Mouse (Mus musculus): ENCODE results near the gene Sh2d3c. TPM values are rescaled to one million over a fixed set of nuclear protein-coding genes. Genes with fewer than 3 reads are reported as not detected.

Sh2d3c gene
- polyA plus RNA-seq, 1 experiment = 0.52 TPM

DNA sequence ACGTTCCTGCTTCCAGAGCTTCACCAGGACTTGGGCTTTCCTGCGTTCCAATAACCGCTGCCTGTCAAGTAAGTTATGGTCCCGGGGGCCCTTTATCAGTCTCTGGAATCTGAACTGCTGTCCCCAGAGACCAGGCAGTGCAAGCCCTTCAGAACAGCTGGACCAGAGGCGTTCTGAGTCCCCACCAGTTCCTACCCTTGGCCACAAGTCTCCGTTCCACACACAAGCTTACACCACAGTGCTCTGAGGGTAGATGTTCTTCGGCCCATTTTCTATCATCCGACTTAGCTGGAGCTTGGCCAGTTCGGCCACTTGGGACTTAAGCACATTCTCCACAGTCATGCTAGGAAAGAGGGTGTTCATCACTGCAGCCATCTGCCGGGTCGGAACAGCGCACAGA lies 46.4 kb downstream of the Sh2d3c start:
- TF ChIP-seq MYOG (IDR thresholded peaks at IDR 0.05; ENCODE audit: control insufficient read depth in 1 of 3, insufficient read depth in 1 of 3, insufficient read length in 2 of 3, low read depth in 2 of 3) (no peak), POLR2AphosphoS2 (IDR thresholded peaks at IDR 0.05; ENCODE audit: insufficient read length, low read depth) (no peak), REST (IDR thresholded peaks at IDR 0.05; ENCODE audit: insufficient read depth, insufficient read length) (no peak), E2F4 (IDR thresholded peaks at IDR 0.05; ENCODE audit: insufficient read depth) (no peak), USF1 (IDR thresholded peaks at IDR 0.05; ENCODE audit: low read depth) (no peak), MYOD1 (IDR thresholded peaks at IDR 0.05; ENCODE audit: control insufficient read depth in 1 of 3, insufficient read length in 2 of 3, low read depth in 2 of 3) (no peak), SRF (IDR thresholded peaks at IDR 0.05; ENCODE audit: control insufficient read depth, insufficient read length, low read depth) (no peak), TCF12 (IDR thresholded peaks at IDR 0.05; ENCODE audit: insufficient read depth, poor library complexity, severe bottlenecking) (no peak), CEBPB (IDR thresholded peaks at IDR 0.05; ENCODE audit: insufficient read depth, poor library complexity, severe bottlenecking) (no peak), TCF3 (IDR thresholded peaks at IDR 0.05; ENCODE audit: insufficient read length, low read depth) (no peak)
- Histone ChIP-seq H3K4me2 (ENCODE audit: low read depth) (no peak overlapping the region), H3ac (ENCODE audit: control insufficient read depth, insufficient read length) (no peak overlapping the region), H3K27me3 (ENCODE audit: control insufficient read depth, insufficient read depth, insufficient read length) (no peaks in the 10 kb centered on the region), H3K4me3 (no peak overlapping the region), H3K79me2 (ENCODE audit: control insufficient read depth, insufficient read depth) (no peaks in the 10 kb centered on the region), H3K36me3 (ENCODE audit: control insufficient read depth, insufficient read depth) (no peaks in the 10 kb centered on the region)

DNA sequence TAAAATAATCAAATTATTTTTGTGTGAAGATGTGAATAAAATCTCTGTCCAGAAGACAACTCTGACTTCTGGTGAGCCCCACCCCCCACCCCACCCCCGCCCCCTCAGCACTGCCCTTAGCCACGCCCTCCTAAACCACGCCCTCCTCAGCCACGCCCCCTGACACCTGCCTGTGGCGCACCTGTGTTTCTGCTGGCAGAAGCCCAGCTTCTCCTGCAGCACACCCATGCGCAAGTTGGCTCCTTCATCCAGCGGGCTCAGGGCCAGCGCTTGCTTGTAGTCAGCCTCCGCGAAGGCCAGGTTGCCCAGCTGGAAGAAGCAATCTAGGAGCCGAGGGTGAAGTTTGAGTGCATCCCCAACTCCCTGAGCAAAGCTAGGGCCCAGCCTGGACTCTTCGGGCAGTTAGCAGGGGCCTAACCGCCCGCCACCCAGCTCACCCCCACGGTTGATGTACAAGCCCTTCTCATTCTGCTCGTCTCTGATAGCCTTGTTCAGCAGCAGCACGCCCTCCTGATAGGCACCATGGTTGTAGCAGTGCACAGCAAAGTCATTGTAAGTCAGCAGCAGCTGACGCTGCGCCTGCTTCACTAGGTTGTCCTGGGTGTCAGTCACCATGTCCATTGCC lies 47.9 kb downstream of the Sh2d3c start:
- Histone ChIP-seq H3K79me2 (ENCODE audit: control insufficient read depth, insufficient read depth) (no peaks in the 10 kb centered on the region), H3K27me3 (ENCODE audit: control insufficient read depth, insufficient read depth, insufficient read length) (no peaks in the 10 kb centered on the region), H3K4me3 (no peak overlapping the region), H3K36me3 (ENCODE audit: control insufficient read depth, insufficient read depth) (no peaks in the 10 kb centered on the region), H3K4me2 (ENCODE audit: low read depth) (no peak overlapping the region), H3ac (ENCODE audit: control insufficient read depth, insufficient read length) (no peak overlapping the region)
- TF ChIP-seq MAX (IDR thresholded peaks at IDR 0.05; ENCODE audit: low read depth) = no peak
- TF ChIP-seq POLR2A (IDR thresholded peaks at IDR 0.05; ENCODE audit: insufficient read length, low read depth) = no peak
- TF ChIP-seq USF1 (IDR thresholded peaks at IDR 0.05; ENCODE audit: low read depth) = no peak
- no peak for TF ChIP-seq TCF3 (IDR thresholded peaks at IDR 0.05; ENCODE audit: insufficient read length, low read depth)
- TF ChIP-seq MYOG (IDR thresholded peaks at IDR 0.05; ENCODE audit: control insufficient read depth in 1 of 3, insufficient read depth in 1 of 3, insufficient read length in 2 of 3, low read depth in 2 of 3) = no peak
- TF ChIP-seq REST (IDR thresholded peaks at IDR 0.05; ENCODE audit: insufficient read depth, insufficient read length) = no peak
- TF ChIP-seq MYOD1 (IDR thresholded peaks at IDR 0.05; ENCODE audit: control insufficient read depth in 1 of 3, insufficient read length in 2 of 3, low read depth in 2 of 3) = no peak
- TF ChIP-seq SRF (IDR thresholded peaks at IDR 0.05; ENCODE audit: control insufficient read depth, insufficient read length, low read depth) = no peak
- no peak for TF ChIP-seq E2F4 (IDR thresholded peaks at IDR 0.05; ENCODE audit: insufficient read depth)
- no peak for TF ChIP-seq POLR2AphosphoS2 (IDR thresholded peaks at IDR 0.05; ENCODE audit: insufficient read length, low read depth)
- no peak for TF ChIP-seq TCF12 (IDR thresholded peaks at IDR 0.05; ENCODE audit: insufficient read depth, poor library complexity, severe bottlenecking)
- TF ChIP-seq CEBPB (IDR thresholded peaks at IDR 0.05; ENCODE audit: insufficient read depth, poor library complexity, severe bottlenecking) = no peak

DNA sequence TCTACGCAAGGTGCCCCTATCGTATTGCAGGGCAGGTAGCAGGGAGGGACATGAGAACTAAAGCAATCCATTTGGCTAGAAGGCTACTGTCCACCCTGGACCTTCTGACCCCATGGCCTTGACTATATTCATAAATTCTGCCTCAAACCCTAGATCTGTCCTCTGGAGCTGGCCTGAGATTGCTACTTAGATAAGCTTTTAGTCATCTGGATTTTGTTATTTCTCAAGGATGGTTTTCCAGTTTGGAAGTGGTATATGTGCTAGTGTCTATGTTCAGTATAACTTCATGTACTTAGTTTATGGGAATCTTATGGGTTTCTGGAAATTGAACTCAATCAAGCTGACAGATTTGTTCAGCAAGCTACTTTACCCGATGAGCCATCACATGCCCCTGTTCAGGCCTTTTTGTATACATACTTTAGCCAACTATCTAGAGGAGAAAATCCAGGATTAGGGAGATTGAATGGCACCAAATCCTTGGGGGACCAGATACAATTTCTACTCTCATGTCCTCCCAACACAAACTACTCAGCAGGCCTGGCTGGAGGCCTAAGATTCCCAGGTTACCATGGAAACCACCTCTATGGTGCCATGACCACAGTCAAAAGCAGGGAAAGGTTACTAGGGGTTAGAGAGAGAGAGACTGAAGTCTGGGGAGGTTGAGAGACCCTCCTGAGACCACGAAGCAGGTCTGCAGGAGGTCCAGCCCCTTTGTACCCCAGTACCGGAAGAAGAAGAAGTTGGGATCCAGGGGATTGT lies 48.7 kb downstream of the Sh2d3c start:
- TF ChIP-seq MYOD1 (IDR thresholded peaks at IDR 0.05; ENCODE audit: control insufficient read depth in 1 of 3, insufficient read length in 2 of 3, low read depth in 2 of 3) (no peak), E2F4 (IDR thresholded peaks at IDR 0.05; ENCODE audit: insufficient read depth) (no peak), CEBPB (IDR thresholded peaks at IDR 0.05; ENCODE audit: insufficient read depth, poor library complexity, severe bottlenecking) (no peak), MAX (IDR thresholded peaks at IDR 0.05; ENCODE audit: low read depth) (no peak), SRF (IDR thresholded peaks at IDR 0.05; ENCODE audit: control insufficient read depth, insufficient read length, low read depth) (no peak), POLR2A (IDR thresholded peaks at IDR 0.05; ENCODE audit: insufficient read length, low read depth) (no peak), TCF3 (IDR thresholded peaks at IDR 0.05; ENCODE audit: insufficient read length, low read depth) (no peak), TCF12 (IDR thresholded peaks at IDR 0.05; ENCODE audit: insufficient read depth, poor library complexity, severe bottlenecking) (no peak), USF1 (IDR thresholded peaks at IDR 0.05; ENCODE audit: low read depth) (no peak)
- H3K79me2 ChIP-seq (ENCODE audit: control insufficient read depth, insufficient read depth) = no peaks in the 10 kb centered on the region
- no peaks in the 10 kb centered on the region for H3K27me3 ChIP-seq (ENCODE audit: control insufficient read depth, insufficient read depth, insufficient read length)
- no peak overlapping the region for H3K4me3 ChIP-seq
- no peak overlapping the region for H3K4me2 ChIP-seq (ENCODE audit: low read depth)
- no peaks in the 10 kb centered on the region for H3K36me3 ChIP-seq (ENCODE audit: control insufficient read depth, insufficient read depth)
- no peak overlapping the region for H3ac ChIP-seq (ENCODE audit: control insufficient read depth, insufficient read length)

DNA sequence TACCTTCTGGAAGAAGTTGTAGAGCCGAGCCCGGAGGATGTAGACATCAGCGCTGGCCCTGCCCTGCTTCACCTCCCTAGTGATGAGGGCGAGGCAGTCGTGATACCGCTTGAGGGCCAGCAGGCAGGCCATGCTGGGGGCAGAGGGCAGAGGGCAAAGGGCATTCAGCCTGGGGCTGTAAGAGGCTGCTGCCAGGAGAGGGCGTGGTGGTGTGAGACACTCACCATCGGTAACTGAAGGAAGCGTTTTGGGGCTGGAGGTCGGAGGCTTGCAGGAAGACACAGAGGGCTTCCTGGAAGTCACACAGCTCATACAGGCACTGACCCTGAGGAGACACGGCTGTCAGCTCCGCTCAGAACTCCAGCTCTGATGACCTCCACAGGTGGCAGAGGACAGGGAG lies 51.0 kb downstream of the Sh2d3c start:
- Histone ChIP-seq H3K4me2 (ENCODE audit: low read depth) (no peak overlapping the region), H3ac (ENCODE audit: control insufficient read depth, insufficient read length) (no peak overlapping the region), H3K36me3 (ENCODE audit: control insufficient read depth, insufficient read depth) (no peaks in the 10 kb centered on the region), H3K4me3 (no peak overlapping the region), H3K27me3 (ENCODE audit: control insufficient read depth, insufficient read depth, insufficient read length) (no peaks in the 10 kb centered on the region), H3K79me2 (ENCODE audit: control insufficient read depth, insufficient read depth) (peaks cover 6% of the 10 kb centered on the region)
- no peak for TF ChIP-seq TCF3 (IDR thresholded peaks at IDR 0.05; ENCODE audit: insufficient read length, low read depth)
- TF ChIP-seq USF1 (IDR thresholded peaks at IDR 0.05; ENCODE audit: low read depth) = no peak
- TF ChIP-seq MYOD1 (IDR thresholded peaks at IDR 0.05; ENCODE audit: control insufficient read depth in 1 of 3, insufficient read length in 2 of 3, low read depth in 2 of 3) = no peak
- no peak for TF ChIP-seq REST (IDR thresholded peaks at IDR 0.05; ENCODE audit: insufficient read depth, insufficient read length)
- no peak for TF ChIP-seq POLR2A (IDR thresholded peaks at IDR 0.05; ENCODE audit: insufficient read length, low read depth)
- no peak for TF ChIP-seq MYOG (IDR thresholded peaks at IDR 0.05; ENCODE audit: control insufficient read depth in 1 of 3, insufficient read depth in 1 of 3, insufficient read length in 2 of 3, low read depth in 2 of 3)
- no peak for TF ChIP-seq MAX (IDR thresholded peaks at IDR 0.05; ENCODE audit: low read depth)
- no peak for TF ChIP-seq E2F4 (IDR thresholded peaks at IDR 0.05; ENCODE audit: insufficient read depth)
- no peak for TF ChIP-seq TCF12 (IDR thresholded peaks at IDR 0.05; ENCODE audit: insufficient read depth, poor library complexity, severe bottlenecking)
- TF ChIP-seq CEBPB (IDR thresholded peaks at IDR 0.05; ENCODE audit: insufficient read depth, poor library complexity, severe bottlenecking) = no peak
- no peak for TF ChIP-seq POLR2AphosphoS2 (IDR thresholded peaks at IDR 0.05; ENCODE audit: insufficient read length, low read depth)
- TF ChIP-seq SRF (IDR thresholded peaks at IDR 0.05; ENCODE audit: control insufficient read depth, insufficient read length, low read depth) = no peak

Data from myocyte (in vitro differentiated cells).